ENCODE assay signal across 34 mouse cellular contexts in the genomic region with DNA sequence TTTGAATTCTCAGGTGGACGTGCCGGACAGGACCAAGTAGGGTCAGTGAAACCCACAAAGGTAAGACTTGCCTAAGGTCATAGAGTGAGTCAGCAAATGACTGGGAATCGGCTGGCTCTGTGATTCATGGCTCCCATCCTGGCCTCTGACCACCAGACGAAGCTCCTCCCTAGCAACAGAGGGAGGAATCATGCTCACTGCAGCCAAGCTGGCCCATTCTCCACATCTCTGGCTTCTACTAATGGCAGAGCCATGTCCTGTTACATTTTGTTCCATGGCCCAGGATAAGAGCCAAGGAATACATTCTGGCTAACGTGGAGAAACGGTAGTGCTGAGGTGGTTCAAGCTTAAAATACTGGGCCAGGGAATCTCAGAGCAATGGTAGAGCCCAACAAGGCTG.
DNase-seq lines count a peak whose midpoint lies in the region; ATAC-seq and TF ChIP-seq lines count a peak whose summit lies in the region.
"Had no signal": no experiment of that assay in that cellular context is flagged by ENCODE, and none has a peak within 500 bp of the region (broad histone marks: within the 10 kb centered on the region; RNA-seq: fewer than 3 reads in every experiment).

No protein-coding gene starts in this region.

- no peak for ATAC-seq in intestine, embryonic 15.5 days
- ATAC-seq: forebrain, embryonic 14.5 days; inflammation-experienced regulatory T-cells, adult 6 months; midbrain, embryonic 15.5 days had no signal

- H3K27ac ChIP-seq in gastrocnemius, adult 2 months: no peak overlapping the region
- H3K27ac ChIP-seq in heart, embryonic 10.5 days: no peak overlapping the region
- no peak overlapping the region for H3K27ac ChIP-seq in intestine, embryonic 15.5 days
- H3K27ac ChIP-seq: embryonic facial prominence, embryonic 10.5 days; embryonic facial prominence, embryonic 15.5 days; heart, embryonic 15.5 days; hindbrain, embryonic 10.5 days; hindbrain, embryonic 15.5 days; kidney, embryonic 15.5 days; layer of hippocampus, adult 2 months; left cerebral cortex, adult 2 months; limb, embryonic 12.5 days; liver, embryonic 15.5 days; midbrain, embryonic 10.5 days; midbrain, embryonic 15.5 days; neural tube, embryonic 15.5 days had no signal

- H3K4me2 ChIP-seq in intestine, embryonic 15.5 days (replicated peaks): no peak overlapping the region
- H3K4me2 ChIP-seq: embryonic facial prominence, embryonic 15.5 days; heart, embryonic 15.5 days; hindbrain, embryonic 15.5 days; kidney, embryonic 15.5 days; limb, embryonic 12.5 days; liver, embryonic 15.5 days; lung, embryonic 14.5 days; midbrain, embryonic 15.5 days; neural tube, embryonic 15.5 days had no signal

- H3K4me3 ChIP-seq in gastrocnemius, adult 2 months: no peak overlapping the region
- no peak overlapping the region for H3K4me3 ChIP-seq in heart, embryonic 10.5 days
- H3K4me3 ChIP-seq in intestine, embryonic 15.5 days (replicated peaks): no peak overlapping the region
- H3K4me3 ChIP-seq: embryonic facial prominence, embryonic 10.5 days; embryonic facial prominence, embryonic 15.5 days; heart, embryonic 15.5 days; hindbrain, embryonic 10.5 days; hindbrain, embryonic 15.5 days; kidney, embryonic 15.5 days; layer of hippocampus, adult 2 months; left cerebral cortex, adult 2 months; limb, embryonic 12.5 days; liver, embryonic 15.5 days; midbrain, embryonic 10.5 days; midbrain, embryonic 15.5 days; neural tube, embryonic 15.5 days had no signal

- H3K27me3 ChIP-seq in heart, embryonic 10.5 days (ENCODE audit: insufficient read depth, poor library complexity, severe bottlenecking): no peaks in the 10 kb centered on the region
- H3K27me3 ChIP-seq in intestine, embryonic 15.5 days (replicated peaks): no peaks in the 10 kb centered on the region
- H3K27me3 ChIP-seq: embryonic facial prominence, embryonic 15.5 days; heart, embryonic 15.5 days; hindbrain, embryonic 15.5 days; kidney, embryonic 15.5 days; limb, embryonic 12.5 days; liver, embryonic 15.5 days; midbrain, embryonic 15.5 days; neural tube, embryonic 15.5 days had no signal

- no peaks in the 10 kb centered on the region for H3K36me3 ChIP-seq in heart, embryonic 10.5 days
- H3K36me3 ChIP-seq in intestine, embryonic 15.5 days: no peaks in the 10 kb centered on the region
- H3K36me3 ChIP-seq: embryonic facial prominence, embryonic 10.5 days; embryonic facial prominence, embryonic 15.5 days; heart, embryonic 15.5 days; hindbrain, embryonic 10.5 days; hindbrain, embryonic 15.5 days; kidney, embryonic 15.5 days; limb, embryonic 12.5 days; liver, embryonic 15.5 days; midbrain, embryonic 10.5 days; midbrain, embryonic 15.5 days; neural tube, embryonic 15.5 days had no signal

- no peak for TF ChIP-seq CTCF in gastrocnemius, adult 2 months (IDR thresholded peaks at IDR 0.05)

- WGBS in heart, embryonic 10.5 days: 88% methylated on average over 6 of the region's 6 CpGs
- WGBS in intestine, embryonic 15.5 days: 88% methylated on average over 6 of the region's 6 CpGs

- intact Hi-C loops in gastrocnemius, adult 2 months (cut with DNase I): no loop called here

- no peak overlapping the region for H3K9ac ChIP-seq in intestine, embryonic 15.5 days
- H3K9ac ChIP-seq: embryonic facial prominence, embryonic 15.5 days; heart, embryonic 15.5 days; hindbrain, embryonic 15.5 days; kidney, embryonic 15.5 days; limb, embryonic 12.5 days; liver, embryonic 15.5 days; lung, embryonic 14.5 days; midbrain, embryonic 15.5 days; neural tube, embryonic 15.5 days had no signal

- H3K9me3 ChIP-seq in heart, embryonic 10.5 days: no peaks in the 10 kb centered on the region
- H3K9me3 ChIP-seq in intestine, embryonic 15.5 days: no peaks in the 10 kb centered on the region
- H3K9me3 ChIP-seq: embryonic facial prominence, embryonic 10.5 days; embryonic facial prominence, embryonic 15.5 days; heart, embryonic 15.5 days; hindbrain, embryonic 10.5 days; hindbrain, embryonic 15.5 days; kidney, embryonic 15.5 days; limb, embryonic 12.5 days; liver, embryonic 15.5 days; midbrain, embryonic 10.5 days; midbrain, embryonic 15.5 days; neural tube, embryonic 15.5 days had no signal

- DNase-seq in gastrocnemius, adult 2 months: peak; percentile 26
- DNase-seq in gastrocnemius, postnatal 10 days: no peak
- peak; percentile 62 for DNase-seq in heart, adult 8-10 months (ENCODE audit: low spot score)
- no peak for DNase-seq in heart, embryonic 10.5 days (ENCODE audit: low spot score)
- DNase-seq in adipocyte (ENCODE audit: low spot score): peak; percentile 5
- peak; percentile 29 for DNase-seq in skeletal muscle tissue, adult 2 months (ENCODE audit: low read depth, low spot score)
- DNase-seq: adrenal gland, postnatal 10 days; cerebellum, adult 8-10 months; cerebellum, postnatal 25 days; kidney, adult 18-20 months; kidney, postnatal 36 days; lung, embryonic 14.5 days; lung, postnatal 14 days; retina, postnatal 1 day; right cerebral cortex, postnatal 25 days; spleen, adult 18-20 months; thymus, adult 2 months; thymus, postnatal 36 days had no signal

- H3K4me1 ChIP-seq in heart, embryonic 10.5 days: no peaks in the 10 kb centered on the region
- H3K4me1 ChIP-seq in intestine, embryonic 15.5 days (replicated peaks): no peaks in the 10 kb centered on the region
- H3K4me1 ChIP-seq: embryonic facial prominence, embryonic 10.5 days; heart, embryonic 15.5 days; hindbrain, embryonic 10.5 days; hindbrain, embryonic 15.5 days; kidney, embryonic 15.5 days; liver, embryonic 15.5 days; midbrain, embryonic 10.5 days; midbrain, embryonic 15.5 days; neural tube, embryonic 15.5 days had no signal

Comparison
In these comparisons a context has a peak if more than half of its experiments do, and no peak if none do; other contexts are left out.
1. DNase-seq: peak in gastrocnemius, adult 2 months (single experiment), heart, adult 8-10 months (single experiment), adipocyte (single experiment) and skeletal muscle tissue, adult 2 months (single experiment); none in gastrocnemius, postnatal 10 days (single experiment) and heart, embryonic 10.5 days (single experiment).